Mouse (Mus musculus): ENCODE data around the gene Src. TPM values are rescaled to one million over a fixed set of nuclear protein-coding genes. Genes with fewer than 3 reads are reported as not detected.

Src gene
- polyA plus RNA-seq, 1 experiment from 2014 or later, result 3.1 TPM

Other genes with a start within 250 kb of the Src start
- gene Rbl1, start 213.9 kb upstream of the Src start, polyA plus RNA-seq (2018), result 10.6 to 26.0 TPM (median 16.2 TPM) in 3 replicates
- 178 to 217 TPM (median 184 TPM) in 3 replicates for gene Rpn2, start 139.4 kb upstream of the Src start, polyA plus RNA-seq (2018)
- 0.15 to 0.18 TPM in 2 of 3 replicates, not detected in the other for gene Mroh8, start 138.9 kb upstream of the Src start, polyA plus RNA-seq (2018)
- gene Ghrh, start 70.9 kb upstream of the Src start, polyA plus RNA-seq (2018), result not detected in 3 replicates
- 36.1 to 57.8 TPM (median 47.9 TPM) in 3 replicates for gene Manbal, start 50.9 kb upstream of the Src start, polyA plus RNA-seq (2018)
- not detected in 3 replicates for gene Nnat, start 141.6 kb downstream of the Src start, polyA plus RNA-seq (2018)
- 26.4 to 34.7 TPM (median 28.0 TPM) in 3 replicates for gene Blcap, start 152.8 kb downstream of the Src start, polyA plus RNA-seq (2018)